In genomic region chr13:62926479-62926878, GRCm38 (mm10) we compare ENCODE assay signal across 8 mouse cellular contexts. TPM values are rescaled to one million over a fixed set of nuclear protein-coding genes. Genes with fewer than 3 reads are reported as not detected.
A peak's percentile ranks its signal among the peaks of the same experiment; 100 is the strongest.
DNase-seq lines count a peak whose midpoint lies in the region; ATAC-seq and TF ChIP-seq lines count a peak whose summit lies in the region.

No protein-coding gene starts in this region.

- WGBS in thymus, adult 2 months = 53% methylated on average over 1 of the region's 1 CpGs
- WGBS in liver, embryonic 16.5 days (ENCODE audit: insufficient replicate concordance) = 54% methylated on average over 1 of the region's 1 CpGs

- no peak for TF ChIP-seq POLR2A in thymus, adult 2 months (IDR thresholded peaks at IDR 0.05; ENCODE audit: control insufficient read depth, extremely low read depth, insufficient read depth, low read length, poor library complexity)
- TF ChIP-seq POLR2A in embryonic fibroblast, embryonic 13.5 days (IDR thresholded peaks at IDR 0.05; ENCODE audit: low read depth, low read length) = no peak

- H3K27ac ChIP-seq in thymus, adult 2 months (ENCODE audit: control insufficient read depth, insufficient read depth, low read length) = no peak overlapping the region
- H3K27ac ChIP-seq in embryonic fibroblast, embryonic 13.5 days (ENCODE audit: insufficient read depth, low read length) = no peak overlapping the region
- no peak overlapping the region for H3K27ac ChIP-seq in liver, embryonic 16.5 days (ENCODE audit: low read length)

- no peak overlapping the region for H3K4me3 ChIP-seq in thymus, adult 2 months (ENCODE audit: control insufficient read depth, insufficient read depth, low read length)
- H3K4me3 ChIP-seq in embryonic fibroblast, embryonic 13.5 days (ENCODE audit: insufficient read depth, low read length) = no peak overlapping the region
- H3K4me3 ChIP-seq in liver, embryonic 16.5 days (ENCODE audit: low read depth, low read length) = no peak overlapping the region

- H3K9ac ChIP-seq in liver, embryonic 16.5 days (ENCODE audit: low read depth, low read length) = no peak overlapping the region

- peak; percentile 51; the same call in 1 of the 2 replicates for ATAC-seq in liver, embryonic 16.5 days (ENCODE audit: low read depth)
- ATAC-seq in erythroid progenitor cell, adult 5-6 weeks (replicated peaks; ENCODE audit: low FRiP score, poor library complexity, severe bottlenecking) = no peak

- no peaks in the 10 kb centered on the region for H3K36me3 ChIP-seq in thymus, adult 2 months (ENCODE audit: control insufficient read depth, insufficient read depth, low read length)
- H3K36me3 ChIP-seq in liver, embryonic 16.5 days (ENCODE audit: control insufficient read depth, insufficient read depth) = no peaks in the 10 kb centered on the region

- DNase-seq in thymus, adult 2 months = peak; percentile 36
- DNase-seq in thymus, adult 18-20 months = no peak
- peak; percentile 72 for DNase-seq in adrenal gland, postnatal 14 days
- DNase-seq in kidney, adult 8-10 months = peak; percentile 49 to 71
- DNase-seq in retina, embryonic 14.5 days (ENCODE audit: low spot score) = peak; percentile 67

- no peaks in the 10 kb centered on the region for H3K4me1 ChIP-seq in thymus, adult 2 months (replicated peaks; ENCODE audit: control insufficient read depth, insufficient read depth, low read length)
- no peaks in the 10 kb centered on the region; the same call in 1 of the 2 replicates for H3K4me1 ChIP-seq in embryonic fibroblast, embryonic 13.5 days (ENCODE audit: control insufficient read depth, insufficient read depth, low read length)
- H3K4me1 ChIP-seq in liver, embryonic 16.5 days (ENCODE audit: control insufficient read depth, low read depth, low read length) = no peaks in the 10 kb centered on the region

- no peak for TF ChIP-seq CTCF in thymus, adult 2 months (IDR thresholded peaks at IDR 0.05; ENCODE audit: borderline replicate concordance, control insufficient read depth, extremely low read depth, insufficient read depth, low read length, poor library complexity)
- TF ChIP-seq CTCF in embryonic fibroblast, embryonic 13.5 days (IDR thresholded peaks at IDR 0.05; ENCODE audit: borderline replicate concordance, insufficient read depth, low read length) = peak; percentile 6; the same call in 1 of the 2 replicates

- H3K4me2 ChIP-seq in liver, embryonic 16.5 days (ENCODE audit: low read depth, low read length) = no peak overlapping the region

- no peaks in the 10 kb centered on the region for H3K9me3 ChIP-seq in liver, embryonic 16.5 days (replicated peaks; ENCODE audit: control insufficient read depth, low read length)

- H3K27me3 ChIP-seq in thymus, adult 2 months (ENCODE audit: control insufficient read depth, insufficient read depth, low read length) = no peaks in the 10 kb centered on the region
- no peaks in the 10 kb centered on the region for H3K27me3 ChIP-seq in liver, embryonic 16.5 days (ENCODE audit: control insufficient read depth, insufficient read depth, low read depth, low read length)

RNA-seq across cellular contexts. Expression of gene 2010111I01Rik, which starts 38.2 kb away (rescaled TPM):
- polyA plus RNA-seq in thymus, adult 2 months (2012; rRNA removed) = 56.2 and 61.4 TPM in 2 replicates
- total RNA-seq in adrenal gland, postnatal 14 days (2021) = 78.4 and 78.9 TPM in 2 replicates
- polyA plus RNA-seq in embryonic fibroblast, embryonic 13.5 days (2011; ENCODE audit: insufficient read length, low read depth, missing spikeins) = 174 and 184 TPM in 2 replicates
- polyA plus RNA-seq in liver, embryonic 16.5 days (2015; fragmentation: Nextera tagmentation; extraction: Ambion mirVana) = 15.9 and 16.3 TPM in 2 replicates
- 5.9 and 11.9 TPM in 2 replicates for total RNA-seq in erythroid progenitor cell, adult 5-6 weeks (2015; ENCODE audit: low replicate concordance)
- 19.9 and 28.4 TPM in 2 replicates for total RNA-seq in erythroid progenitor cell, adult 5-6 weeks (2017; ENCODE audit: low replicate concordance)

RNA-seq across cellular contexts. Expression of gene Fbp1, which starts 38.4 kb away (rescaled TPM):
- polyA plus RNA-seq in thymus, adult 2 months (2012; rRNA removed) = 2.3 and 4.6 TPM in 2 replicates
- total RNA-seq in adrenal gland, postnatal 14 days (2021) = 6.5 and 111 TPM in 2 replicates
- not detected in 2 replicates for polyA plus RNA-seq in embryonic fibroblast, embryonic 13.5 days (2011; ENCODE audit: insufficient read length, low read depth, missing spikeins)
- polyA plus RNA-seq in liver, embryonic 16.5 days (2015; fragmentation: Nextera tagmentation; extraction: Ambion mirVana) = 105 and 149 TPM in 2 replicates
- total RNA-seq in erythroid progenitor cell, adult 5-6 weeks (2015; ENCODE audit: low replicate concordance) = 1.4 and 5.9 TPM in 2 replicates
- total RNA-seq in erythroid progenitor cell, adult 5-6 weeks (2017; ENCODE audit: low replicate concordance) = 4.0 TPM in 1 of 2 replicates, not detected in the other

Comparison
In these comparisons a context has a peak if more than half of its experiments do, and no peak if none do; other contexts are left out.
1. DNase-seq: peak in thymus, adult 2 months (single experiment), adrenal gland, postnatal 14 days (single experiment), kidney, adult 8-10 months (2 of 2) and retina, embryonic 14.5 days (single experiment); none in thymus, adult 18-20 months (0 of 2).
2. RNA of gene Fbp1, which starts 38.4 kb away (polyA plus RNA-seq): 105 to 149 TPM in liver, embryonic 16.5 days; 2.3 to 4.6 TPM in thymus, adult 2 months and not detected in embryonic fibroblast, embryonic 13.5 days; every median in the first group is over 10 times any median in the second.